Mouse (Mus musculus) limb, embryonic 12.5 days (tissue): Measurements from ENCODE around the gene Kmt2d. TPM values are rescaled to one million over a fixed set of nuclear protein-coding genes. Genes with fewer than 3 reads are reported as not detected.

Source experiments
- ATAC-seq: fragments of 200-750 bp; cut with Nextera tagmentation; 2 replicates; pipeline ENCODE4 v1.8.0; 2017; ENCODE audit warnings: low read depth, moderate TSS enrichment; ENCODE audit not compliant: insufficient number of reproducible peaks, insufficient read depth, low FRiP score, low TSS enrichment
- H3K27ac ChIP-seq: fragments of 300-500 bp; sonication (generic); 2 replicates; pipeline ENCODE4 v1.5.1; 2016; ENCODE audit warnings: mild to moderate bottlenecking, moderate library complexity
- H3K27me3 ChIP-seq: fragments of 300-500 bp; sonication (generic); 2 replicates; pipeline ENCODE4 v1.6.1; 2016; ENCODE audit warnings: mild to moderate bottlenecking, moderate library complexity
- H3K36me3 ChIP-seq: fragments of 300-500 bp; sonication (generic); 2 replicates; pipeline ENCODE4 v1.6.1; 2016; ENCODE audit warnings: mild to moderate bottlenecking, moderate library complexity
- H3K4me1 ChIP-seq: fragments of 300-500 bp; sonication (generic); replicated peaks from 2 replicates; pipeline ENCODE4 v1.6.1; 2016
- H3K4me2 ChIP-seq: fragments of 300-500 bp; sonication (generic); 2 replicates; pipeline ENCODE4 v1.6.1; 2016; ENCODE audit warnings: mild to moderate bottlenecking, moderate library complexity
- H3K4me3 ChIP-seq: fragments of 300-500 bp; sonication (generic); replicated peaks from 2 replicates; pipeline ENCODE4 v1.5.1; 2016; ENCODE audit warnings: mild to moderate bottlenecking
- H3K9ac ChIP-seq: fragments of 300-500 bp; sonication (generic); replicated peaks from 2 replicates; pipeline ENCODE4 v1.6.1; 2016; ENCODE audit warnings: mild to moderate bottlenecking, moderate library complexity
- H3K9me3 ChIP-seq: fragments of 300-500 bp; sonication (generic); 2 replicates; pipeline ENCODE4 v1.6.1; 2016; ENCODE audit warnings: mild to moderate bottlenecking, moderate library complexity
- WGBS: fragments of 180-500 bp; shearing (Covaris S2); methylation state at CpG from one replicate; pipeline ENCODE4 v1.1.7; 2016; 5-methylcytosine and 5-hydroxymethylcytosine counted together
- polyA plus RNA-seq: library from polyadenylated mRNA; unstranded; fragments of >200 nt; fragmentation: Nextera tagmentation; extraction: Ambion mirVana; gene quantifications from 2 replicates; pipeline ENCODE4 v1.2.1, GENCODE M21; 2016

Gene Kmt2d
- polyA plus RNA-seq, 1 experiment from 2014 or later: 14.4 TPM

DNA sequence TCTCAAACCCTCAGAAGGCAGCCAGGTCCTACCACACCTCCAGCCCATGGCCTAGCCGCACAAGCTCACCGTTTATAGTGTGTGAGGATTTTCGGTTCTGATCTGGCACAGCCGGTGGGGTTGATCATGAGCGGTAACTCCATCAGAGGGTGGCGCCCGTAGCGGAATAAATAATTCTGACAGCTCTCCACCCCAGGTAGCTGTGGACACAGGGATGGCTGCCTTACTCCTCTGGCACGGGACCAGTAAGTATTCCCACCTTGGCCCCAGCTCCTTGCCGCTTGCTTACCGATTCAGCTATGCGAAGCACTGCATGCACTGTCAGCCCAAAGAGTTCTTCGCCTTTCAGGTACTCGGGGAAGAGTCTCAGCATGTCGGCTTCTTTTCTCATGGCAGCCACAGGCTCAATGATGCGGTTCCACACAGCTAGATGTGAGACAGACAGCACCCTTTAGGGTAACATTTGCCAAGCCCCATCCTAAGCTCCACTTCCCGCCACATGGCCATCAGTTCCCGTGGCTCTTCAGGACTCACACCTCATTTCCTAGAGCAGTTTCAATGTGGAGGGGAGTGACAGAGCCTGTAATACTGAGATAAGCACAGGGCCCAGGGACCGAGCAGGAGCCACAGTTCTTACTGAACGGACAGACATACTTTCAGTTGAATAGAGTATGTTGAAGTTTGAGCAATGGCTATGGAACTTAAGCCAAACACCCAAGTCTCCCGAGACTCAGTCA, 33.8 kb downstream of the Kmt2d start:
- H3K9me3 ChIP-seq: no peaks in the 10 kb centered on the region
- no peaks in the 10 kb centered on the region for H3K27me3 ChIP-seq
- no peak overlapping the region for H3K4me2 ChIP-seq
- ATAC-seq: no peak
- WGBS: 93% methylated on average over 21 of the region's 21 CpGs
- 0 out of 2 replicates have a peak, but pooled peaks cover 3% of the 10 kb centered on the region for H3K4me1 ChIP-seq
- H3K27ac ChIP-seq: no peak overlapping the region
- no peak overlapping the region for H3K9ac ChIP-seq
- H3K36me3 ChIP-seq: peaks cover 97% of the 10 kb centered on the region
- H3K4me3 ChIP-seq: no peak overlapping the region

DNA sequence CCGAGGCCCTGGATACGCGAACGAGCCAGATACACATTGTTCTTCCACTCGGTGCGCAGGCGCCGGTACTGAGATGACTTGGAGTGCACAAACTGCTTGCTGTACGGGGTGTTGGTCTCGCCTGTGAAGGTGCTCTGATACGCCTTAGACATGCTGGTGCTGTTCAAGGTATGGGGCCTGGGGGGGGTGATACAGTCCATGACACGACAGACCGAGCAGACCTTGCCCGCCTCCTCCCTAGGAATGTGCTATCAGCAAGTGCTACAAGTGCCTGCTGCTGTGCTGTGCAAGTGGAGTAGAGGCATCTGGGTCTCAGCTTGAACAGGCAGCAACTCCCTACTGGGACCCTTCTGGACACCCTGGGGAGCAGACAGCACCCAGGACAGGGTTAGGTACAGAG, 35.7 kb downstream of the Kmt2d start:
- no peak overlapping the region for H3K9ac ChIP-seq
- H3K9me3 ChIP-seq: no peaks in the 10 kb centered on the region
- no peak overlapping the region for H3K27ac ChIP-seq
- 0 out of 2 replicates have a peak, but pooled peaks cover 3% of the 10 kb centered on the region for H3K4me1 ChIP-seq
- ATAC-seq: no peak
- peaks cover 78% of the 10 kb centered on the region for H3K36me3 ChIP-seq
- 94% methylated on average over 14 of the region's 14 CpGs for WGBS
- H3K4me2 ChIP-seq: no peak overlapping the region
- no peak overlapping the region for H3K4me3 ChIP-seq
- H3K27me3 ChIP-seq: no peaks in the 10 kb centered on the region

DNA sequence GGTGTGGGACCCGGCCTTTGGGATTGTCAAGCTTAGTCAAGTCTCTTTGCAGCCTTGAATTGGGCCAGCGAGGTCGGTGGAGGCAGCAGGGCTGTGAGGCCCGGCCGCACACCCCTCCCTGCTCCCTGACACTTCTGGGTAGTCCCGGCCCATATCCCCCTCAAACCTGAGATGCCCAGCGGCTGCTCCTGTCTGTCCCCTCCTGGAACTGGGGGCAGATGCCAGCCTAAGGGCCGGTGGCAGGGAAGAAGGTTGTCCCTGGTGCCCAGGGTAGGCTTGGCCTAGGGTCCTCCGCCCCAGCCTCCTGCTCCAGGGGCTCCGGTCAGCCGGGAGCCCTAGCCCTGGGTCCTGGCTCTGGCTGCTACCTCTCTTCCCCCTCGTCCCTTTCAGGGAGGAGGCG, 36.9 kb downstream of the Kmt2d start:
- no peak overlapping the region for H3K4me2 ChIP-seq
- ATAC-seq: no peak
- no peaks in the 10 kb centered on the region for H3K9me3 ChIP-seq
- no peak overlapping the region for H3K9ac ChIP-seq
- no peak overlapping the region for H3K4me3 ChIP-seq
- peaks cover 65% of the 10 kb centered on the region for H3K36me3 ChIP-seq
- H3K27me3 ChIP-seq: no peaks in the 10 kb centered on the region
- H3K4me1 ChIP-seq: peaks cover 10% of the 10 kb centered on the region
- WGBS: 87% methylated on average over 13 of the region's 13 CpGs
- no peak overlapping the region for H3K27ac ChIP-seq

DNA sequence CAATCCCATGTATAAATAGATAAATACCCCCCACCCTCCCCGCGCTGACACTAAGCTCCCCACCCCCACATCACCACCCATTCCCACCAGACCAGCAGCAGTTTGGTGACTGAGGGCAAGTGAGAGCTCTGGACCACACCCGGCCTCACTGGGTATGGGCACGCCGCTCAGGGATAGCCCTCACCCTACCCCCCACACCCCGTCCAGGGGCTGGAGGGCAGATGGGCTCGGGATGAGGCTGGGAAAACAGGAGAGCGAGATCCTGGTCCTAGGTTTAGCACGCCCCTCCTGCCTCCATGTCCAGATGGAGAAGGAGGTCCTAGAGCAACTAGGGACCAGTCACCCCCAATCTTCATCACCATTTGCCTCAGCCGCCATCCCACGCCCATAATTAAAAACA, 37.7 kb downstream of the Kmt2d start:
- H3K36me3 ChIP-seq: peaks cover 58% of the 10 kb centered on the region
- H3K4me3 ChIP-seq: no peak overlapping the region
- H3K4me2 ChIP-seq: no peak overlapping the region
- H3K9ac ChIP-seq: no peak overlapping the region
- no peaks in the 10 kb centered on the region for H3K9me3 ChIP-seq
- ATAC-seq: no peak
- peaks cover 10% of the 10 kb centered on the region for H3K4me1 ChIP-seq
- H3K27me3 ChIP-seq: no peaks in the 10 kb centered on the region
- 86% methylated on average over 11 of the region's 11 CpGs for WGBS
- no peak overlapping the region for H3K27ac ChIP-seq

DNA sequence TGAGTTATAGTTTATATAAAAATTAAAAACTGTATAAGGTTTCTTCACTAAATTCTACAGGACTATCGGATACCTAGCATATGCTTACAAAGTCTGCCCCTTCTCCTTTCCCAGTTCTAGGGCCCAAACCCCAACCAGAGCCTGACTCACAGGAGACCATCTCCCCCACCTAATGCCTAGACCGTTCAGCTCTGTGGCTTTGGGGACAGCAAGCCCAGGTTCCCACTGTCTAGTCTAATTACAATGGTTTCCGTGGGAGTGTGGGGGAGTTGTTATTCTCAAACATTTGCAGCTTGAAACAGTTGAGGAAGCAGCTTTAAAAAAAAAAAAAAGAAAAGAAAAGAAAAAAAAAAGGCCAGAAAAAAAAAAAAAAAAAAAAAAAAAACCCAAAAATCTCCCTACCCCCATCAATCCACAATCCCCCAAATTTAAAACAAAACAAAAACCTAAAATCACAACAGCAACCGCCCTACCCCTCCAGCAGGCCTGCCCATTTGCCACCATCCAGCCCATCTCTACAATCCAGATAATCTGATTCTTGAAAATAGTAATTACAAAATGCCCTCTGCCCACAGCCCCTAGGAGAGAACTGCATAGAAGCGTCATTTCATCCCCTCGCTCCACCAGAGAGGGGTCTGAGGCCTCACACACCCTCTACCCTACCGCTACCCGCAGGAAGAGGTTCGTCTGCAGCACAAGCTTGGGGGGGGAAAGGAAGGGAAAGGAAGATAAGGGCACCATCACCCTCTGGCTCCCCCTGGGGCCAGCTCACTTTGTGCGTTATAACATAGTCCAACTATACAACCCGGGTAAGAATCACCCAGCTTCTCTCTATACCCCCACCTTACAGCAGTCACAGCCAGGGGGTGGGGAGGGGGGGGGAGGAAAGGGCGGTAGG, 38.6 kb downstream of the Kmt2d start:
- WGBS: 62% methylated on average over 12 of the region's 12 CpGs
- H3K4me3 ChIP-seq: 0 out of 2 replicates have a peak overlapping the region, but pooled peaks have one; percentile 70
- peaks cover 58% of the 10 kb centered on the region for H3K36me3 ChIP-seq
- H3K9me3 ChIP-seq: no peaks in the 10 kb centered on the region
- H3K4me2 ChIP-seq: peak overlapping the region; percentile 63
- no peaks in the 10 kb centered on the region for H3K27me3 ChIP-seq
- H3K4me1 ChIP-seq: peaks cover 10% of the 10 kb centered on the region
- no peak for ATAC-seq
- H3K9ac ChIP-seq: no peak overlapping the region
- peak overlapping the region; percentile 92 for H3K27ac ChIP-seq

DNA sequence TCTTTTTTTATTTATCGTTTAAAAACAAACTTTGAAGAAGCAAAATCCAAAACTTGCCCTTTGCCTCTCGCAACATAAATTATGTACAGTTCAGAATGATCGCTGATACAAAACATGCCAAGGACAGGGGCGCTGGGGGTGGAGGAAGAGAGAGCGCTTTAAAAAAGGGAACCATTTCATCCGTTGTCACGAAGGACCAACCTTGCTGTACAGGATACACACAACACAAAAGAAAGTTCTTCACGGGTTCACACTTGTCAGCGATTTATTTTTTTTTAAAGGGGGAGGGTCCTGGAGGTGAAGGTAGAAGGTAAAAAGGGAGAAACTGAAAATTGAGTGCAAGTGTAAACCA, 39.3 kb downstream of the Kmt2d start:
- Histone ChIP-seq H3K4me3 (peak overlapping the region; percentile 70), H3K9me3 (no peaks in the 10 kb centered on the region), H3K4me2 (peak overlapping the region; percentile 63), H3K36me3 (peaks cover 56% of the 10 kb centered on the region), H3K9ac (0 out of 2 replicates have a peak overlapping the region, but pooled peaks have one; percentile 40), H3K4me1 (peaks cover 10% of the 10 kb centered on the region), H3K27ac (peak overlapping the region; percentile 92), H3K27me3 (no peaks in the 10 kb centered on the region)
- 13% methylated on average over 9 of the region's 9 CpGs for WGBS
- ATAC-seq: peak; percentile 21; the same call in 1 of the 2 replicates

DNA sequence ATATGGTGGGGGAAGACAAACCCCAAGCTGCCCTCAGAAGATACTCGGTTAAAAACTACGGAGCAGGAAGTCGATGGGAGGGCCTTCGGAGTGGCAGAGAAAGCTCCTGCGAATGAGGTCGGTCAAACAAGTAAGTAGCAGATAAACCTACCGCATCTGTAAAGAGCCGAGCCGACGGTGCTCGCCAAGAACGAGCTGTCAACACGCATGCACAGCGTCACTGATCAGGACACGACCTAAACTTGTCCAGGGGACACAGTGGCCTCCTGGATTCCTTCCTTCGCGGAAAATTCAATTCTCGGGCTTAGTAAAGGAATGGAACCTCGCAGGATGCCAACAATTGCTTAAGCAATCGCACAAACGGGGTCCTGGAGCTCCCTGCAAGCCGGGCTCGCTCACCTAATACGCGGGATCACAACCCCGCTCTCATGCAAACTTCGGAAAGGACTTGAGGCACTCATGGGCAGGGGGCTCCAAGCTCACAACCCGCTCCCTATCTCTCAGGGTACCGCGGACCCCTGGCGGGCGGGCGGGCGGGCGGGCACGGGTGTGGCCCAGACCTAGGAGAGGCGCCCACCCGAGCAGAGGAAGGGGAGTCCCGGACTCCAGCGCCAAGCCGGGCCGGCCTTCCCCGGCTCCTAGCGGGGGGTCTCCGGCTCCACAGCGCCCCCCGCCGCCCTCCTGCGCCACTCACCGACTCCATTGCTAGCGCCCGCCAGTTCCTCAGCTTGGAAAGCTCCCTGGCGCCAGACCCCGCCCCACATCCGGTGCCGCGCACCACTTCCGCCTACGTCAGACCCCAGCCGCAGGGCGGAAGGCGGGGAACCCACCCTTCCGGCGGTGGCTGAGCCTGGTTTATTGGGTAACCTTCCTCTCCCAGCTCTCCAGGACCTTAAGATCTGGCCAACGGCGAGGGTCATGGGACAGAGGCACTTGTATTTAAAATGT, 40.0 kb downstream of the Kmt2d start, which contains the start of gene Prkag1:
Prkag1 (minus strand) TSS at position 786 of the 948 bp plus-strand sequence.
- Histone ChIP-seq H3K4me1 (peaks cover 10% of the 10 kb centered on the region), H3K36me3 (peaks cover 50% of the 10 kb centered on the region), H3K27me3 (no peaks in the 10 kb centered on the region), H3K4me3 (peak within 1 kb of the TSS; percentile 70), H3K4me2 (peak within 1 kb of the TSS; percentile 63), H3K9ac (peak within 1 kb of the TSS; percentile 75), H3K27ac (peak within 1 kb of the TSS; percentile 92), H3K9me3 (no peaks in the 10 kb centered on the region)
- peak; percentile 86 for ATAC-seq
- WGBS: under 1% methylated on average over 62 of the region's 66 CpGs

DNA sequence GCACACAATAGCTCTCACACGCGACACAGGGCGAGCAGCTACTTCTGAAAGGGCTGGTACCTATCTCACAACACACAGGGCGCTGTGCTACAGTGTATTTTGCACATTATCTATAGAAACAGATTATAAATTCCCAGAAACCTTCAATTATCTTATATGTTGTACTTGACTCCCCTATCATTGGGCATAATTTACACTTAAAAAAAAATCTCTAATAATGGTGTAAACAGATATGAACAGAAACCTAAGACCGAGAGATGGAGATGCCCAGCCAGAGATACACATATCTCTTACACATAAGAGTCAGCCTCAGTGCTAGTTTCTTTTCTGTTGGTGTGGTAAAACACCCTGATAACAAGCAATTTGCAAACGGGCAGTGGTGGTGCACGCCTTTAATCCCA, 43.4 kb downstream of the Kmt2d start:
- H3K9me3 ChIP-seq: no peaks in the 10 kb centered on the region
- no peak overlapping the region for H3K9ac ChIP-seq
- ATAC-seq: no peak
- peaks cover 46% of the 10 kb centered on the region for H3K36me3 ChIP-seq
- peaks cover 9% of the 10 kb centered on the region for H3K4me1 ChIP-seq
- WGBS: 89% methylated on average over 7 of the region's 7 CpGs
- H3K27me3 ChIP-seq: no peaks in the 10 kb centered on the region
- no peak overlapping the region for H3K27ac ChIP-seq
- no peak overlapping the region for H3K4me2 ChIP-seq
- H3K4me3 ChIP-seq: no peak overlapping the region

DNA sequence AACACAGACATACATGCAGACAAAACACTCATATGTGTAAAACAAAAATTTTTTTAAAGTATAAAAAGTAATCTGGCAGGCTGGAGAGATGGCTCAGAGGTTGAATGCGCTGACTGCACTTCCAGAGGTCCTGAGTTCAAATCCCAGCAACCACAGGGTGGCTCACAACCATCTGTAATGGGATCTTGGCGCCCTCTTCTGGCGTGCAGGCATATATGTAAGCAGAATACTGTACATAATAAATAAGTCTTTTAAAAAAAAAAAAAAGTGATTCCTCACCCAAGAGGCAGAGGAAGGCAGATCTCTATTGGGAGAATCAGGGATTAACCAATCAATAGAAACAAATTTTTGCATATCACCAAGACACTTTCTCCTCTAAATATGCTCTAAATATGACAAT, 47.6 kb downstream of the Kmt2d start:
- H3K27ac ChIP-seq: no peak overlapping the region
- peaks cover 76% of the 10 kb centered on the region for H3K36me3 ChIP-seq
- H3K9ac ChIP-seq: no peak overlapping the region
- no peak overlapping the region for H3K4me2 ChIP-seq
- no peak overlapping the region for H3K4me3 ChIP-seq
- no peaks in the 10 kb centered on the region for H3K9me3 ChIP-seq
- H3K4me1 ChIP-seq: no peaks in the 10 kb centered on the region
- H3K27me3 ChIP-seq: no peaks in the 10 kb centered on the region
- WGBS: 65% methylated on average over 3 of the region's 3 CpGs
- ATAC-seq: no peak

DNA sequence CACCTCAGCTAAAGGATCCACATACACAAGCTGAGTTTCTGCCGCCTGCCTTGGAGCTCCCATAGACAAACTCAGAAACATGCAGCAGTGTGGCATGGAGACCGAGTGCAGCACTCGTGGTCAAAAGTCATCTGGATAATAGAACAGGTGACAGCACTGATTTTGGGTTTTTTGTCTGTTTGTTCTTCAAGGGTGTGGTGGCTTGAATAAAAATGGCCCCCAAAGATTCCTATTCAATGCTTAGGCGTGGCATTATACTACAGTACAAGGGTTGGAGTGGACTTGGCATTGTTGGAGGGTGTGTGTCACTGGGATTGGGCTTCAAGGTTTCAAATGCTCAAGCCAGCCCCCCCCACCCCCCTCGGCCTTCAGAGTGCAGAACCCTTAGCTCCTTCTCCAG, 48.9 kb downstream of the Kmt2d start:
- Histone ChIP-seq H3K4me2 (no peak overlapping the region), H3K9me3 (no peaks in the 10 kb centered on the region), H3K9ac (no peak overlapping the region), H3K4me1 (no peaks in the 10 kb centered on the region), H3K4me3 (no peak overlapping the region), H3K36me3 (peaks cover 68% of the 10 kb centered on the region), H3K27me3 (no peaks in the 10 kb centered on the region), H3K27ac (no peak overlapping the region)
- no peak for ATAC-seq
- WGBS: 93% methylated on average over 5 of the region's 5 CpGs
